Mouse (Mus musculus): ENCODE measurements around the gene Fam120b. TPM values are rescaled to one million over a fixed set of nuclear protein-coding genes. Genes with fewer than 3 reads are reported as not detected.
A peak's percentile ranks its signal among the peaks of the same experiment; 100 is the strongest.

Fam120b gene
- total RNA-seq (2021) = 10 to 100 TPM; 34.2 to 38.5 TPM
- long read RNA-seq, experiment 1, full-length matches to known transcripts = 25 of 50 reads
- long read RNA-seq, experiment 1, partial matches to known transcripts = 13 of 50 reads
- long read RNA-seq, experiment 1, other reads (novel, unspliced or antisense) = 12 of 50 reads
- long read RNA-seq, experiment 2, full-length matches to known transcripts = 21 of 39 reads
- long read RNA-seq, experiment 2, partial matches to known transcripts = 6 of 39 reads
- long read RNA-seq, experiment 2, other reads (novel, unspliced or antisense) = 12 of 39 reads

DNA sequence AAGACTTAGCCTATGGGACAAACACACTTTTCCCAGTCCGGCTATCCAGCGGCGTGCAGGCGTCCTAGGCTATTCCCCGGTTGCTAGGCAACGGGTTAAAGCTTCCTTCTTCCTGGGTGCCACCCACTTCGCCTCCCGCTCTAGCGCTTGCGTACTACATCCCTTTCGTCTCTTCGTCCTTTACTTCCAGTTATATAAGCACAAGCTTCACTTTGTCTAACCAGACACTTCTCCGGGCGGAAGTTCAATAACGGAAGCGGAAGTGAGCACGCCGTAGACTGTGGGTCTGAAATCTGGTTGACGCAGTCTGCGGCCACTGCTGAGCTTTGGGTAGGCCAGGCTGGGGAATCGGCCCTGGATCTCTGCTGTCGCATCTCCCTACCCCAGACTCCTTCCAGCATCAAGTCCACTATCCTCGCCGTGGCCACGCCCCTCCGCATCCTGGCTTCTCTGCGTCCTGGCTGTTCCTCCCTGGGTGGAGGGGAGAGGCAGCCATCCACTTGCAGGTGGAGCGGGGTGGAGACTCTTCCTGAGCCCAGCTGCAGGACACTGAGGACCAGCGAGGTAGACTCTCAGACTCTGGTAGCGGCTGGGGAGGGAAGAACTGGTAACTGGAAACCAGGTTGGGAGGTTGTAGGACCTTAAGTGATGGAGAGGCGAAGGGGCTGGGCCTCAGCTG, at the start of gene Fam120b:
Gene Fam120b (plus strand): TSS at position 206 of the 679 bp plus-strand sequence.
- DNase-seq (ENCODE audit: low spot score in 2 of 2) = peak; percentile 92 to 94
- intact Hi-C loops (cut with DNase I) = no loop called here

DNA sequence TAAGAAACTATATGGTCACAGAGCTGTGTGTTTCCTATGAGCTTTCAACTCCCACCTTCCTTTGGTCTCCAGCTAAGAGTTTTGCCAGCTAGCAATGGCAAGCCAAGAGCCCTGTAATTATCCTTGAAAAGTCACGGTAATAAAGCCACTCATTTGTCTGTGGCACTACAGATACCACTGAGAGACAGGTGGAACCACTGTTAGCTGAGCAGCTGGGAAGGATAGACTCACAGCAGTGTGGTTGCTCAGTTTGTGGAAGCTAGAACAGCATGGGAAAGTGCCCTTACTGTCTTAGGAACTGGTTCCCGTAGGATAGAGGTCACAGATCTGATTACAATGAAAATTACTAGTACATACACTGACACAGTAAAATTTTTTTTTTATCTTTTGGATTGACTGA, 45.9 kb upstream of the Fam120b start:
- no peak for DNase-seq (ENCODE audit: low spot score in 2 of 2)
- intact Hi-C loops (cut with DNase I) = no loop called here

- intact Hi-C loops (cut with DNase I) = no loop called here
- peak; percentile 39 to 44 for DNase-seq (ENCODE audit: low spot score in 2 of 2)
Observed at GRCm38 (mm10) chr17:15352869-15353610, 43.0 kb upstream of the Fam120b start.

GRCm38 (mm10) chr17:15354006-15354405, 42.0 kb upstream of the Fam120b start:
- no peak for DNase-seq (ENCODE audit: low spot score in 2 of 2)
- intact Hi-C loops (cut with DNase I) = no loop called here

DNA sequence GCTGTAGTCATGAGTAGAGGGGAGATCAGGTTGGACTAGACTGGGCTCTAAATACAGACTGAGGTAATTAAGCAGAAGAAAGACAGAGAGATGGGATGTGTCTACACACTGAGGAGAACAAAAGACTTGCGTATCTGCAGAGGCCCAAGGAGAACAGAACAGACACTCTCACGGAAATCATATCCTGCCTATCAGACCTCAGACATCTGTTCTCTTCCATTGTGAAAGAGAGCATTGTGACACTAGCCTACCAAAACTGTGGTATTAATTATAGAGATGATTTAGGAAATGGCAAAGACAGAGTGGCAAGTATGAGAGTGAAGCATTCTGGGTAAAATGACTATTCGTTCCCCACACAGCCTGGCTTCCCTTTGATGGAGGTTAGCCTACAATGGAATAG, 40.9 kb upstream of the Fam120b start:
- DNase-seq (ENCODE audit: low spot score in 2 of 2) = no peak
- intact Hi-C loops (cut with DNase I) = no loop called here

DNA sequence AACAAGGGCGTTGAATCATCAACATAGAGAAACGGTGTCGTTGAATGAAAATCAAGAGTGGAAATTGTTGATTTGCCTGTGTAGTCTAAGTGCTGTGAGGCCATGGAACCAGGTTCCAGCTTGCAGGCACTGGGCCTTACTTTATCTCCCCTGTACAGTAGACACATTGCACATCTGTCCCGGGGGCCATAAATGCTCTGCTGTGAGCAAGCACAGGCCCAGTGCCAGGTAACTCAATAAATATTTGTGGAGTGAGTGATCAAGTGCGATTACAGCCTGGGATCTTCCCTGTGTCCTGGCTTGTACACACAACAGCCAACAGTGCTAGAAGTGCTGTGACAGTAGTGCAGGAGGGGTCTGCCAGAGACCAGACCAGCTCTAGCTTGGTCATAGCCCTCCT, 39.5 kb upstream of the Fam120b start:
- no peak for DNase-seq (ENCODE audit: low spot score in 2 of 2)
- intact Hi-C loops (cut with DNase I) = no loop called here

DNA sequence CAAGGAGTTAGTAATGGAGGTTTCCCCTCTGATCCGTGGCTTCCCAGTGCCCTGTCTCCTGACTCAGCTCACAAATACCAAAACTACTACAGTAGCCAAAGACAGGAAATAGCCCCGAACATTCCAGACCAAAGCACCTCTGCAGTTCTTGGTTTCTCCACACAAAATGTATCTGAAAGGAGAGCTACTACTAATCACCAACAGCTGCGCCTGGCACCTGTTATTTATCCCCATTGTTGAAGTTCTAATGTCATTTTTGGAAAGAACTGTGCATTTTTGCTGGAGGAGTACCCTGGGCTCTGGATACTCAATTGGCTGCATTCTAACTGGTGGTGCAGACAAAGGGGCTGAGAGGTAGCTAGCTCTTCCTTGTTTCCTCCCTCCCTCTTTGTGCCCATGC, 38.9 kb upstream of the Fam120b start:
- no peak for DNase-seq (ENCODE audit: low spot score in 2 of 2)
- intact Hi-C loops (cut with DNase I) = no loop called here

DNA sequence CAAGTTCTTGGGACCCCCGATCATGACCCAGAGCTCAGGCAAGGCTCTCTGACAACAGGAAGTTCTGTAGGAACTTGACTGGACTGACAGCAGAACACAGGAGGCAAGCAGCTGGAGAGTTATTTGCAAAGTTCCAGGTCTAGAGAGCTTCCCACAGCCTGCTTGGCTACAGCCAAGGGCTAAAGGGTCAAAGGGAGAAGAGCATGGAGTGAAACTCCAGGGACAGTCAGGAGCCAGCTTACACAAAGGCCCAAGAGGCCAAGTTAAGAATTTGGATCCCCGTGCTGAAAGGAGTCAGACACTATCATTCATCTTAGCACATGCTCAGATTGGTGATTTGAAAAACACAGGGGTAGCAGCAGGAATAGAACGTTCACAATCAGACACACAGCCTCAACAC, 32.3 kb upstream of the Fam120b start:
- intact Hi-C loops (cut with DNase I) = no loop called here
- no peak for DNase-seq (ENCODE audit: low spot score in 2 of 2)

- intact Hi-C loops (cut with DNase I) = no loop called here
- peak in 1 of 2 experiments; percentile 41 for DNase-seq (ENCODE audit: low spot score in 2 of 2)
Observed at GRCm38 (mm10) chr17:15365650-15366049, 30.4 kb upstream of the Fam120b start.

DNA sequence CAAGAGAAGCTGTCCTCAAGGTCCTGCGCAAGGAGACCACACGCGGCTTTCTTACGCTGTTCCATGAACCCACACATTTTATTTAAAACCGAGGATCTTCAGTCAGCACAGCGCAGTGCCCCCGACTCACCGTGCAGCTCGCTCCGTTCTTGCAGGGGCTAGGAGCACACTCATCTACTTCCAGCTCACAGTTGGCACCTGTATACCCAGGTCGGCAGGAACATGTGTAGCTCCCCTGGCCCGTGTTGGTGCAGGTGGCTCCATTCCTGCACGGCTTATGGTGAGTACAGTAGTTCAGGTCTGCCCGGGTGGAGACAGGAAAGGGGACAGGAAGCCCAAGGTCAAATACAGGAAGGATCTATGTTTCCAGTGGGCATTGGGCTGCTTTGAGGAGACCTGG, 25.6 kb upstream of the Fam120b start:
- no peak for DNase-seq (ENCODE audit: low spot score in 2 of 2)
- intact Hi-C loops (cut with DNase I) = no loop called here

DNA sequence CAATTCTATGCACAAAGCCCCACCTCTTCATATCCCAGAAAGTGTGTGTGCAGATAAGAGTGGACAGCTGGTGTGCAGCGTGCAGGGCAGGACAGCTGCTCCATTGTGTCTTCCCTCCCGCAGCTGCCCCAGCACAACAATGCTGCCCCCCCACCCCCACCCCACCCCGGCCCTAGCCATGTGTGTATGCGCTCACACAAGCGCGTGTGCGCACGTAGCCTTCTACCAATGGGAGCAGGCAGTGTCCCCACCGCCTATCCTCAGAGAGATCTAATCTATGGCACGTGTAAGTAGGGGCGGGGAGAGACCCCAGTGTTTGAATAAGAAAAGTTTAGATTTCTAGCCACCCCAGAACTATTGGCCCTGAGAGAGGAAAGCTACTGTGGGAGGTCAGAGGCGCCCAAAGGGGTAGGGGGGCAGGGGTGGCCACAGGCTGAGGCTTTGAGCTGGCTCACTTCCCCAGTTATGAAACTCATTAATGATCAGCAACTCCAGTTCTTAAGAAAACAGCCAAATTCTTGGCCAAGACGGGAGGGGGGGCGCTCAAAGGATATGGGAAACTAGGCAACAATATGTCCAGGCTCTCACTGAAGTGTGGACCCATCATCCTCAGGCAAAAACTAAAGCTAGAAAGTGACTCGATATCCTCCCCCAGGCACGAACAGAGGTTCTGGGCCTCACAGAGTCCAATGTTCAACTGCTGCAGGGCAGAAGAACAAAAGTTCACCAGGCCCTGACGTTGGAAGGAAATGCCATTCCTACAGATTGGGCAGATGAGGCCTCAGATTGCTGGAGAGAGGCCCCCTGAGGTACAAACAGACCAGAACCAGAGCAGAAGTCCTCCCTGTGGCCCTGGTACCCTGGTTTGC, 23.8 kb upstream of the Fam120b start:
- no peak for DNase-seq (ENCODE audit: low spot score in 2 of 2)
- intact Hi-C loops (cut with DNase I) = no loop called here

GRCm38 (mm10) chr17:15372931-15373652, 22.9 kb upstream of the Fam120b start:
- intact Hi-C loops (cut with DNase I) = no loop called here

DNA sequence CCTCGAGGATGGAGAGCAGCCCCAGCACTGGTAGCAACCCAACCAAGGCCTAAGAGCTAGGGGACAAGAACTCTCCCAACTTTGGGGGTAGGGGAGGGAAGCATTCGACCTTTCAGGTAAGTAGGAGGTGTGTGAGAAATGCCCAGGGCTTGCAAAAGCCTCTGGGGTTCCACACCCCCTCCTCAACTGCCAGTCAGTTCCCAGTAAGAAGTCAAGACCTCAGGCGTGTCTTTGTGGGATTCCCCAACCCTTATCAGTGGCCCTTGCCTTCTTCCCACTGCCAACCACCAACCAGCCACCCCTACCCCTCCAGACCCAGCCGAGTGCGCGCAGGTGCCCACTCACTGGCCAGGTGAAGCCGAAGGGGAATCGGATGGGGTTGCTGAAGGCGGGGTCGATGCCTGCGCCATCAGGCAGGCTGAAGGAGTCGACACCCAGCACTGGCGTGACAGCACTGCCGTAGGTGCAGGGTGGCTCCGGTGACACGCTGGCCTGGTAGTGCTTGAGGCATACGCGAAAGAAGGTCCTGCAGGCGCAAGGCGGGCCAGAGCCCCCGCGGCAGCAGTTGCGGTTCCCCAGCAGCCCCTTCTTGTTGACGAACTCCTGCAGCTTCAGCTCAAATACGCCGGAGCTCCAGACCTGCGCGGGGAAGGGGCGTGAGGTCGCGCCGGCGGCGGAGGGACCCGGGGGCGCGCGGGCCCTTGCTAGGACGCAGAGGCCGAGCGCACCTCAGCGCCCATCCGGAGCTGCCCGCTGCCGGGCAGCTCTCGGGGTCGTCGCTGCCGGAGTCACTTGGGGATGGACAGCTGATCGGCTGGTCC, 21.5 kb upstream of the Fam120b start:
- DNase-seq (ENCODE audit: low spot score in 2 of 2) = no peak

More at GRCm38 (mm10) chr17:15372931-15373652, 22.9 kb upstream of the Fam120b start:
- DNase-seq (ENCODE audit: low spot score in 2 of 2) = no peak

DNA sequence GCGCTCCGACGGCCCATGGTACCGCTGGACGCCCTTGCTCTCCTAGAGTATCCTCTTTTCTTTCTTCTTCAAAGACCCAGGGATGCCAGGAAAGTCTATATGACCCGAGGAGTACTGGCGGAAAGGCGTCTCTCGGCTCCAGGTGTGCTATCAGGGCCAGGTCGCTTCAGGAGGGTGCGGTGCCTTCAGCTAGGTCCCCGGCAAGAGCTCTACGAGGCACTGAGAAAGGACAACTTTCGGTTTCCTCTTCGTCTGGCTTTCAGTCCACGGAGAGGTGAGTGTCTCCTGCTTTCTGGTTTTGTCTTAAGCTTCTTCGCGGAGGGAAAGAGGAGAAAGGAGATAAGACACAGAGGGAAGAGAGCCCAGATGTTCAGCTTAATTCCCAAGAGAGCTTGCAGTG, 20.8 kb upstream of the Fam120b start:
- intact Hi-C loops (cut with DNase I) = loop anchor here (5.0 kb wide), 3 partner anchors 92 to 198 kb away; no protein-coding TSS in a partner anchor
- no peak for DNase-seq (ENCODE audit: low spot score in 2 of 2)

More for the DNA sequence above, 21.5 kb upstream of the Fam120b start:
- intact Hi-C loops (cut with DNase I) = loop anchor here (5.0 kb wide), 3 partner anchors 93 to 197 kb away; no protein-coding TSS in a partner anchor

GRCm38 (mm10) chr17:15375701-15376493, 20.1 kb upstream of the Fam120b start:
- DNase-seq (ENCODE audit: low spot score in 2 of 2) = peak; percentile 64 to 66
- intact Hi-C loops (cut with DNase I) = loop anchor here (5.0 kb wide), 3 partner anchors 91 to 199 kb away; no protein-coding TSS in a partner anchor

DNA sequence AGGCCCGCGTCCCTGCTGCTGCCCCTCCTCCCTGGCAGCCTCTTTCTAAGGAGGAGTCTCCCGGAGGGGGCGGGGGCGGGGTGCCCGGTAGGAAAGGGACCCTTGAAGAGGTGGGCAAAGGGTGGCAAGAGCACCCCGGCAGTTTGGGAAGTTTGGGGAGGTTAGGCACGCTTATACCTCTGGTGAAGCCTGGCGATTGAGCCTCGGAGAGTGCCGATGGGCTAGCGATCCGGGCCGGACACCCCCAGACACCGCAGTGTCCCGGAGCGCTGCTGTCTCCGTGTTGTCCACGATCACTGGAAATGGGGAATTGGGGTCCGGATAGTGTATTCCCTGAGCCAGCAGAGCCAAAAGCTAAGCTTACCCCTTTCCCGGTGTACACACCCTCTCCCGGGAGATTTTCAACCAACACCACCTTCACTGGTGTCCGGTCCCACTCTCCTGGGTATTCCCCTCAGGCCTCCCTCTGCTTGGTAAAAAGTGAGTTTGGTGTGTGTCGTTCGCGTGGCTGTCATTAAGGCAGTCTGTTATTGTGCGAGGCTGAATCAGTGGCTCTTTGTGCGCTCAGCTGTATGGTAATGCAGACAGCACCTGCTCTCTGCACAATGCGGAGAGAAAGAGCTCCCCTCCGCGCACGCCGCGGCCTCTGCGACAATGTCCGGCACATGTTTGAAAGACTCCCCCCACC, 19.4 kb upstream of the Fam120b start, which contains the start of gene Dll1:
Gene Dll1 (minus strand): TSS at position 379 of the 688 bp plus-strand sequence.
- peak; percentile 39 to 44 for DNase-seq (ENCODE audit: low spot score in 2 of 2)
- intact Hi-C loops (cut with DNase I) = loop anchor here (1.0 to 5.0 kb wide), 4 partner anchors 91 to 311 kb away; no protein-coding TSS in a partner anchor

Data from left cerebral cortex, postnatal 14 days (tissue).